Mouse (Mus musculus) T-helper 17 cell (primary cell): Measurements from ENCODE around the gene Rhox3f.
"Not testable (repeated sequence)": the region's sequence is repeated elsewhere in the genome, so short reads cannot be mapped to it uniquely, and the experiment has no call there.

ENCODE experiments used
- in situ Hi-C, 2 experiments: fragments of 300-600 bp; cut with MboI, MseI; formaldehyde crosslinking; loops; 1 replicate in 1 of 2; 2 replicates in 1 of 2; pipeline ENCODE4 v1.15.1; 2025; ENCODE audit warnings: high pct_unique_total_duplicates in 2 of 2

The Rhox3f gene

GRCm38 (mm10) chrX:37580692-37581091 is at the start of gene Rhox3f:
Gene Rhox3f (plus strand): TSS chrX:37580992.
- in situ Hi-C loops, result not testable (repeated sequence)

DNA sequence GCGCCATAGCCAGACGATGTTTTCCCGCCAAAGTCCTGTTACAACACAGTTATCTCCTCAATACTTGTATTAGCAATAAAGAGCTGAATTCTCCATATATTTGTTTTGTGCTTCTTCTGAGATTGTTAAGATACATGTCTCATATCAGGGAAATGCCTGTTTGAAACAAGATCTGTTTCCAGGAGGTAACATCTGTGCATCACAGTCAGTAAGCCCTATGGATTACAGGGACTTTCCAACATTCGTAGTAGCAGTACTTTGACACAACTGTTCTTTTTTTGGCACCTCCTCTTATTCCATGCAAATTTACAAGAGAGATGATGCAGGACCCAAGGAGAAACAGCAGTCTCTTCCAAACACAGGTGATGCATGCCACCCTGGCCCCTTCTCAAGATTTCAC is 39.1 kb upstream of the Rhox3f start, which contains the start of gene Rhox3e:
TSS of gene Rhox3e (plus strand) at position 301 of the 400 bp plus-strand sequence.
- in situ Hi-C loops, result loop anchor here (5.0 kb wide), 3 partner anchors 36 to 289 kb away; partner anchors contain the start of gene Rhox3c (in 1 of the 2)

- in situ Hi-C loops, result loop anchor here in 1 of 2 experiments (25.0 kb wide), 1 partner anchor 255 kb away; the partner anchor contains the start of gene Rhox5
Measured at GRCm38 (mm10) chrX:37557112-37557511, 23.7 kb upstream of the Rhox3f start, which contains the start of gene Rhox4e. Gene Rhox4e (plus strand): TSS chrX:37557412.

DNA sequence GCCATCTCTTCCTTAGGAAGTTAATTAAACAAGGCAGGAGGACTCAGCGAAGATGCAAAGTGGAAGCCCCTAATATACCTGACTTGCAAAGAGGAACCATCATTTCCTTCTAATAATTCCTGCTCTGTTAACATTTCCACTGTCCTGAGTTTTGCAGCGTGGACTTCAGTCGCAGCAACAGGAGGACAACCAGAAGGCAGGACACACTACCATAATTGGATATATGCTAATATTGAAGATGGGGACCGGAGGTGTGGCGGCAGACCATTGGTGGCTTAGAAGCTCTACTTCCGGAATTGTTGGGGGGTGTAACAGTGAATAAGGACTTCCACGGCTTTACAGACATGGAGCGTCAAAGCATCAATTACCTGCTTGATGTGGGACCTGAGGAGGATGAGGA is 9.7 kb upstream of the Rhox3f start, which contains the start of gene Rhox2f:
TSS of gene Rhox2f (plus strand) at position 301 of the 400 bp plus-strand sequence.
- in situ Hi-C loops, result loop anchor here (5.0 to 25.0 kb wide), 4 partner anchors 119 to 324 kb away; partner anchors contain the start of genes Rhox2c (in 2 of the 2), Rhox2b (in 1 of the 2), Rhox3a (in 1 of the 2) and Rhox5 (in 1 of the 2)

DNA sequence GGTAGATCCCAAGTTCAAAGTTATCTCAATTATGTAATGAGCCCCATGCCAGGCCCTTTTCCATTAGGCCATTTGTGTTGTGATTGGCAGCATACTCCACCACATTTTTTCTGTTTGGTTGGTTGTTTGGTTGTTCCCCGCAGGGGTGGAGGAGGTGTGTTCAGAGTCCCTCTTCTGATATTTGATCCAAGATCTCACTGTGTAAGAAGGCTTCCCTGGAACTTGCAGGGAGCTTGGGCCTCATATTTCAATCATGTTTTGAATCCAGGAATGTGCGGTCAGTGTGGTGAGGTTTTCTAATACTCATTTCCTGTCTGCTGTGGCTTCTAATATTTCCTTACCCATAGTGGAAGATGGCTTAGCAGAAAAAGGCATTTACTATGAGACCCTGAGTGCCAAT is 8.2 kb upstream of the Rhox3f start:
- in situ Hi-C loops, result loop anchor here (5.0 to 25.0 kb wide), 4 partner anchors 120 to 325 kb away; partner anchors contain the start of genes Rhox2c (in 2 of the 2), Rhox2b (in 1 of the 2), Rhox3a (in 1 of the 2) and Rhox5 (in 1 of the 2)

GRCm38 (mm10) chrX:37607604-37608003 is 26.8 kb downstream of the Rhox3f start, which contains the start of gene Rhox4f:
Gene Rhox4f (minus strand): TSS chrX:37607704.
- in situ Hi-C loops, result not testable (repeated sequence)

DNA sequence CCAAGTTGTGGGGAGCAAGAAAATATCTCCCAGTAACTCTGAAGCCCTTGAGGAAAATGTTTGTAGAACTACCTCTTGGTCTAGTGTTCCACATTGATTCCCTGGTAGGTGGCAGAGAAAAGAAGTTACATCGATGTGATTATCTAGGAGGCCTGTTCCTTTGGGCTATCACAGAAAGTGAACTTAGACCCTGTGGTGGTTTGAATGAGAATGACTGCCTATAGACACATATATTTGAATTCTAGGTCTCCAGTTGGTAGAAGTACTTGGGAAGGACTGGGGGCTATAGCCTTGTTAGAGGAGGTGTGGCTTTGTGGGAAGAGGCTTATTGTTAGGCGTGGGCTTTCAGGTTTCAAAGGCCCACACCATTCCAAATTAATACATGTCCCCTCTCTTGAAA is 47.7 kb downstream of the Rhox3f start, which contains the start of gene Rhox3g:
TSS of gene Rhox3g (minus strand) at position 101 of the 400 bp plus-strand sequence.
- in situ Hi-C loops, result not testable (repeated sequence)
